Mouse (Mus musculus) olfactory bulb, adult 2 months (tissue): Measurements from ENCODE around the gene Tmem54. TPM values are rescaled to one million over a fixed set of nuclear protein-coding genes. Genes with fewer than 3 reads are reported as not detected.
A peak's percentile ranks its signal among the peaks of the same experiment; 100 is the strongest.

ENCODE experiments used
- H3K27ac ChIP-seq: fragments of 200-500 bp; 2 replicates; pipeline ENCODE4 v1.5.1; 2012; ENCODE audit warnings: low read depth, low read length; ENCODE audit not compliant: insufficient read depth
- H3K4me1 ChIP-seq: fragments of 200-500 bp; 2 replicates; pipeline ENCODE4 v1.6.1; 2012; ENCODE audit warnings: low read length; ENCODE audit not compliant: control insufficient read depth, insufficient read depth
- H3K4me3 ChIP-seq: fragments of 200-500 bp; 2 replicates; pipeline ENCODE4 v1.5.1; 2012; ENCODE audit warnings: mild to moderate bottlenecking, low read depth, low read length, moderate library complexity; ENCODE audit not compliant: insufficient read depth
- CTCF ChIP-seq: fragments of 200-500 bp; IDR thresholded peaks from 2 replicates; pipeline ENCODE4 v1.5.1; 2012; ENCODE audit warnings: low read depth, mild to moderate bottlenecking, low read length, moderate library complexity; ENCODE audit not compliant: insufficient read depth
- POLR2A ChIP-seq: fragments of 200-500 bp; IDR thresholded peaks from 2 replicates; pipeline ENCODE4 v1.6.1; 2012; ENCODE audit warnings: mild to moderate bottlenecking, low read depth, low read length, moderate library complexity; ENCODE audit not compliant: insufficient read depth
- WGBS: fragments of 180-500 bp; shearing (Covaris S2); methylation state at CpG from one replicate; pipeline ENCODE4 v1.1.7; 2018; 5-methylcytosine and 5-hydroxymethylcytosine counted together
- polyA plus RNA-seq: library from polyadenylated mRNA; stranded (reverse); fragments of >200 nt; gene quantifications from 2 replicates; pipeline ENCODE4 v1.2.4, GENCODE M21; 2012; ENCODE audit warnings: low replicate concordance; ENCODE audit not compliant: missing spikeins, insufficient read depth, insufficient read length

Tmem54 gene
- polyA plus RNA-seq, 1 experiment, result not detected

DNA sequence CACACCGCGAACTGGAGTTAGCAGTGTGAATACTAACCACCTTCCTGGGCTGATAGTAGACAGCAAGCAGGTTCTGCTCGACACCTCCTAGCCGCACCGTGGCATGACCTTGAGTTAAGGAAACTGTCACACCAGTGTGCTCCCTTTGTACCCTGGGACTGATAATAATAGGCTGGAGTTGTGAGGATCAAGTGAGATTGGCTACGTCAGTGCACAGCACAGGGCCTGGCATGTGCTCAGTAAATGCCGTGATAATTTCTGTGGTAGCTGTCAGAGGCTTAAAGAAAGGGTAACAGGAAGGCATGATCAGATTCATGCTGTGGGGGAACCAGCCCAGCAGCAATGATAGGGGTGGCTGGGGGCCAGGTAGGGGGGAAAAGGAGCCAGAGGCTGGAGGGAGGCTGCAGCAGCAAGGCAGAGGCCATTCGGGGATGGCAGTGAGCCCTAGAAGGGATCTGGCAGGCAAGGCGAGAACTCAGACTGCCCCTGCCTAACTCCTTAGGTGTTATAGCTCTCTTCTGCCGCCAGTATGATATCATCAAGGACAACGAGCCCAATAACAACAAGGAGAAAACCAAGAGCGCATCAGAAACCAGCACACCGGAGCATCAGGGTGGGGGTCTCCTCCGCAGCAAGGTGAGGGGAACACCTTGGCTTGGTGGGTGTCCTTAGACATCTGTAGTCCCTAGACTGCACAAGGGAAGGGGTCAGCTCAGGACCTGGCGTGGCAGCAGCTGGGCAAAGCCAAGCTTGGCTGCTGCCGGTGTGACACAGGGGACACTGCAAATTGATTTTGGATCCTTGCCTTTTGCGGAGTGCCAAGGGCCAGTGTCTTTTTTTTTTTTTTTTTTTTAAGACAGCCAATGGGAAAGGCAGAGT, 36.5 kb downstream of the Tmem54 start:
- Histone ChIP-seq H3K4me1 (peaks cover 60% of the 10 kb centered on the region), H3K27ac (peak overlapping the region; percentile 67; the same call in 1 of the 2 replicates), H3K4me3 (no peak overlapping the region)
- no peak for TF ChIP-seq POLR2A
- no peak for TF ChIP-seq CTCF
- WGBS, result 57% methylated on average over 17 of the region's 17 CpGs

DNA sequence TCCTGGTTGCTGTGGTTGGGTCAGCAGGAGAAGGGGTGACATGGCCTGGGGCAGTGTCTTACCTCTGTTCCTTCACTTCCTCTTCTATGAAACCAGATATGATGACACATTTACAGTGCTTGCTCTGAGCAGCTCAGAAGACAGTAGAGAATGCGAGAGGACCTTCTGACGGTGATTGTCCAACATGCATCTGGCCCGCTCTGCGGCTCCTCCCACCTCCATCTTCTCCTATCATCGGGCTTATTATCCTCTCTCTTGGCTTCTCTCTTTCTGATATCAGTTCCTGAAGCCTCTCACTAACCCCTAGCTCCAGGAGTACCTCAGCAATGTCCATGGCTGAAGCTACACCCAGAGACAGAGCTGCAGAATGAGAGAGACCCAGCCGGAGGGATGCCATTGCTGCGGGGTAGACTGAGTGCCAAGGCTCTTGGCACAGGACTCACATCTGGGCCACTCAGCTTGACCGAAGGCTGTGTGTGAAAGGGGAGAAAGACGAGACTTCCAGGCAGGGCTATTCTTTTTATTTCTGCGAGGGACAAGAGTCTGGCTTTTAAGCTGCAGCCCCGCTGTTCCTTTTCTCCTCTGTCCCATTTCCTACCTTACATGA, 37.2 kb downstream of the Tmem54 start:
- 61% methylated on average over 11 of the region's 11 CpGs for WGBS
- Histone ChIP-seq H3K4me1 (peaks cover 56% of the 10 kb centered on the region), H3K27ac (no peak overlapping the region)

DNA sequence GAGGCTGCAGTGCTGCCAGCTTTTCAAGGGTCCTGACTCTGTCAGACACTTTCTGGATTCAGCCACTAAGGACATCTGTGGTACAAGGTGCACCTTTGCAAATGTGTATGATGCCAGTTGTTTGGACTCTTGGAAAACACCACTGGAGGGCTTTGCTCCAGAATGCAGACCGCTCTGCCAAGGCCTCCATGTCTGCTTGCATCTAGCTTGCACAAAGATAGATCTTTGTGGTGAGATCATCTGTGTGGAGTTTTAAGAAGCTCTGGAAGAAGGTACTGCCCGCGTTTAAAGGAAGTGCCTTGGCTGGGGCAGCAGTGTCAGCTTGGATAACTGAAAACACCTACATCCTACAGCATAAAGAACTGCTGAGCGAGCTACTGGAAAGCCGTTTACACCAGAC, 38.2 kb downstream of the Tmem54 start:
- WGBS, result 62% methylated on average over 5 of the region's 5 CpGs
- H3K4me1 ChIP-seq, result peaks cover 51% of the 10 kb centered on the region
- H3K4me3 ChIP-seq, result no peak overlapping the region
- H3K27ac ChIP-seq, result 0 out of 2 replicates have a peak overlapping the region, but pooled peaks have one; percentile 6
- TF ChIP-seq POLR2A (no peak), CTCF (no peak)

More for the DNA sequence above, 37.2 kb downstream of the Tmem54 start:
- H3K4me3 ChIP-seq, result no peak overlapping the region
- TF ChIP-seq CTCF, result no peak
- TF ChIP-seq POLR2A, result no peak

DNA sequence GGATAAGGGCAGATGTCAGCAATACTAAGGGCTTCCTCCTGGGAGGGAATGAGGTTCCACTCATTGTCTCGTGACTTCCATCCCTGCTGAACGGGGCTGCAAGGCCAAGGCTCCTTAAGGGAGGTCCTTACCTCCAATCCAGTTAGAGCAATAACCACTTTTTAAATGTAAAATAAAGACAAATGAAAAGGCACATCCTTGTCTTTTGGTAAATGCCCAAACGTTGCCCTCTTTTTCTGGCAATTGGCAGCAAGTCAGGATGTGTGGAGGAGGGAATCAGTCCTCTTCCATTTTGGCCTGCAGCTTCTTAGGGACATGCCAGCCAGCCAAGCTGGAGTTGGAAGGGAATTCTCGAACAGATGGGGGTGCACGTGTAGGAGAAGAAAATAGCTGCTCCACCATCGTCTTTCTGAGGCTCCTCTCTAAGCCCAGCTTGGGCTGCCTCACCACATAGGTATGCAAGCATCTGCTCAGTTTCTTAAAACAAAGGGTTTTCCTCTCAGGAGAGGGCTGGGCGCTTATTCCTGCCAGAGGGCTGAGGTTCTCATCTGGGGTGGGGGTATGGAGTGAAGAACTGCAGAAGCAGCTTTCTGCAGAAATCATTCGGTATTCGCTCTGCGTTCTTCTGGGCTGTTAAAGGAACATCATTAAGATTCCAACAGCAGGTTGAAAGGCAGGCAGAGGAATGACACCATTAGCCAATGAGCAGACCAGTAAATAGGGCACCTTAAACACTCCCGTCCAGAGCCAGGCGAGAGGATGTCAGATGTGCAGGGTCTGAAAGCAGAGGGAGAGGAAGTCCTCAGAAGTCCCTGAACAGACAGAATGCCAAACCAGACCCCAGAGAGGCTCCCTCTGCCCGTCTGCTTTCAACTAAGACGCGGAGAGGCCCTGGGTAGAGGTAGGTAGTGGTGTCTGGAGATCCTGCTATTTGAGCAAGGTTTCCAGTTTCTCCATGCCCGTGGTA, 39.3 kb downstream of the Tmem54 start:
- Histone ChIP-seq H3K27ac (peak overlapping the region; percentile 58), H3K4me1 (peaks cover 45% of the 10 kb centered on the region), H3K4me3 (no peak overlapping the region)
- WGBS, result 30% methylated on average over 16 of the region's 16 CpGs
- TF ChIP-seq POLR2A (no peak), CTCF (no peak)

DNA sequence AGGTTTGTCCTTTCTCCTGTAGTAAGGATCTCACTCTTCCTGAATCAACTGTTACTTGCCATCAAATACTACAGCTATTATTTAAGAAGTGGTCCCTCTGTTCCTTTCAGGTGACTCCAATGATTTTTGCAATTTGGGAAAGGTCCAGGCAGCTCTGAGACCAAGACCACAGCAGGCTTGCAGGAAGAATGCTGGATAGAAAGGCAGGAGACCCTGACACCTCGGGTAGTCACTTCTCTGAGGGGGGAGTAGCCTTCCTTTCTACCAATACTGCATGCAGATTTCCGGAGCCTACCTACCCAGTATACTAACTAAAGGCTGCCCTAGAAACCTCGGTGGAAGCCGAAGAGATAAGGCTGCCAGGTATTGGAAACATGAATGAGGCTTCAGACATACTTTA, 40.1 kb downstream of the Tmem54 start:
- 51% methylated on average over 4 of the region's 4 CpGs for WGBS
- Histone ChIP-seq H3K4me3 (no peak overlapping the region), H3K27ac (peak overlapping the region; percentile 58), H3K4me1 (peaks cover 41% of the 10 kb centered on the region)
- no peak for TF ChIP-seq POLR2A
- TF ChIP-seq CTCF, result no peak

DNA sequence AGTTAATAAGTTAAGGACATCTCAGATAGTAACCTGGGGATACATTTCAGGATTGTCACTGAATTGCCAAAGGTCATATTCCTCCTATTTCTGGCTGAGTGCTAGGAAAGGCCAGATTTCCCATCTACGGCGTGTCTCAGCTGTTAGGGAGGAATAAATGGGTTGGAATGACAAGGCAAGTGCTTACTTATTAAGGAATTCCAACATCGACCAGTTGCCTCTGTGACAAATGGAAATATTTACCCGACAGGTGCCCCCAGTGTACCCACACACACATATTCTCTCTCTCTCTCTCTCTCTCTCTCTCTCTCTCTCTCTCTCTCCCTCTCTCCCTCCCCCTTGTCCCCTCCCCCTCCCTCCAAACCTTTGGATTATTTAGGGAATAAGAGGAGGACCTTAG, 40.6 kb downstream of the Tmem54 start:
- Histone ChIP-seq H3K4me1 (peaks cover 41% of the 10 kb centered on the region), H3K4me3 (no peak overlapping the region), H3K27ac (no peak overlapping the region; the same call in 1 of the 2 replicates)
- TF ChIP-seq POLR2A (no peak), CTCF (no peak)
- 50% methylated on average over 4 of the region's 4 CpGs for WGBS

DNA sequence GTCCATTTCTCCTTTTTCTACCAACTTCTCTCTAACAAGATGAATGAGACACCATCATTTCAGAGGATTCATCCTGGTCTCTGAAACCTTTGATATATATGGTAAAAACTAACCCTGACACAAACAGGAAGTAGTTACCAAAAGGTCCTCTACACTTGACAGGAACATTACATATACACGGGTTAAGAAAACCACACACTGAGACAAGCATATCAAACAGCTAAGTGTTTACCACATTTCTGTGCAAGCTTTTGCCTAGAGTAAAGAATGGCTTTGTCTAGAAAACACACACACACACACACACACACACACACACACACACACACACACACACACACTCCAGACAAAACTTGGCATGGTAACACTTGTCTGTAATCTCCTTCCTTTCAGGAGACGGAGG, 41.0 kb downstream of the Tmem54 start:
- no peak overlapping the region for H3K4me3 ChIP-seq
- H3K27ac ChIP-seq, result no peak overlapping the region
- no peak for TF ChIP-seq CTCF
- TF ChIP-seq POLR2A, result no peak
- WGBS, result 29% methylated on average over 2 of the region's 2 CpGs
- H3K4me1 ChIP-seq, result peaks cover 38% of the 10 kb centered on the region

DNA sequence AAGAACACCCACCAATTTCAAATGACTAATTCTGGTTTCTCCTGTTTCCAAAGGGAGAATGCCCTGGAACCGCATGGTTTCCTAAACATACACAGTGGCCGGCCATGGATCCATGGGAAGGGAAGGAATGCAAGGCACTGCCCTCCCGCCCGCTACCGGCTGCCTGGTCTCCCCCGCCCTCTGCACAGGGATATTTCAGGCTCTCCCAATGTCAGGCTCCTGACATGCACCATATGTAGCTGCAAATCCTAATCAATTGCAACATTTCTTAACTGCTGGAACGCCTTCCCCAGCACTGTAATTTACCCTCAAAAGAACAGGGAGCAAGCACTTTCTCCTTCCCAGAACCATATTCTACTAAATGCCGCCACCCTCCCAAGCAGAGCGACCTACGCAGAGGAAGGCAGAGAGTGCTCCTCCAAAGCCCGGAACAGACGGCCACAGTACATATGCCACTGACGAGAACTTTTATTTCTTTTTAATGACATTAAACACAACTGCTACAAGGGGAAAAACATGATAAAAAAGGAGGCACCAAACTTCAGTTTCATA, 42.3 kb downstream of the Tmem54 start:
- peaks cover 28% of the 10 kb centered on the region for H3K4me1 ChIP-seq
- no peak overlapping the region for H3K4me3 ChIP-seq
- 36% methylated on average over 13 of the region's 13 CpGs for WGBS
- no peak for TF ChIP-seq POLR2A
- TF ChIP-seq CTCF, result no peak
- H3K27ac ChIP-seq, result peak overlapping the region; percentile 86; the same call in 1 of the 2 replicates
